Mouse (Mus musculus): ENCODE measurements around the gene Dpy19l3. TPM values are rescaled to one million over a fixed set of nuclear protein-coding genes. Genes with fewer than 3 reads are reported as not detected.
A peak's percentile ranks its signal among the peaks of the same experiment; 100 is the strongest.

Gene Dpy19l3
- polyA plus RNA-seq, 1 experiment from 2014 or later, result 42.4 TPM

DNA sequence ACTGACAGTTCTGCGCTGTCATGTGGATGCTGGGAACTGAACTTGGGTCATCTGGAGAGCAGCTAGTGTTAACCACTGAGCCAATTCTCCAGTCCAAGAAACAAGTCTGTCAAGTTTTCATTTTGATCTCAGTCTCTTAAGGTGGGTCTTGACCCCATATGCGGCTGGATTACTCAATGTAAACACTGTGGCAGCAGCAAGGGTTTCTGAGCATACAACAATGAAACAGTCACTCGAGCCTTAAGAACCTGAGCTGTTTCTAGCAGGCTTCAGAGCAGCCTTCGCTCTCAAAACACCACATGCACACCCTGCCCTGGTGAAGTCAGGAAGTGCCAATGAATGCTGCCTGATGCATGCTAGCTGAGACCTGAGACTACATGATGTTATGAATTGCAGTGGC, 31.3 kb upstream of the Dpy19l3 start:
- no peak overlapping the region for H3K27ac ChIP-seq (ENCODE audit: low read length)
- H3K4me2 ChIP-seq (ENCODE audit: low read length), result no peak overlapping the region
- ATAC-seq, result no peak
- no peak overlapping the region for H3K9ac ChIP-seq (ENCODE audit: low read depth, low read length)
- peaks cover 30% of the 10 kb centered on the region for H3K36me3 ChIP-seq (ENCODE audit: control insufficient read depth, insufficient read depth, low read length)
- H3K4me1 ChIP-seq (ENCODE audit: control insufficient read depth, insufficient read depth, low read length), result no peaks in the 10 kb centered on the region
- H3K27me3 ChIP-seq (ENCODE audit: control insufficient read depth, insufficient read depth, low read depth, low read length), result no peaks in the 10 kb centered on the region
- no peak overlapping the region for H3K4me3 ChIP-seq (ENCODE audit: low read depth, low read length)
- WGBS, result 91% methylated on average over 4 of the region's 4 CpGs
- no peaks in the 10 kb centered on the region for H3K9me3 ChIP-seq (replicated peaks; ENCODE audit: control insufficient read depth, low read length, poor library complexity, severe bottlenecking)

GRCm38 (mm10) chr7:35782252-35782651, 28.0 kb upstream of the Dpy19l3 start:
- no peak overlapping the region for H3K9ac ChIP-seq (ENCODE audit: low read depth, low read length)
- H3K4me2 ChIP-seq (ENCODE audit: low read length), result no peak overlapping the region
- no peak for ATAC-seq
- no peaks in the 10 kb centered on the region for H3K27me3 ChIP-seq (ENCODE audit: control insufficient read depth, insufficient read depth, low read depth, low read length)
- no peak overlapping the region for H3K27ac ChIP-seq (ENCODE audit: low read length)
- no peaks in the 10 kb centered on the region for H3K4me1 ChIP-seq (ENCODE audit: control insufficient read depth, insufficient read depth, low read length)
- no peak overlapping the region for H3K4me3 ChIP-seq (ENCODE audit: low read depth, low read length)
- H3K9me3 ChIP-seq (replicated peaks; ENCODE audit: control insufficient read depth, low read length, poor library complexity, severe bottlenecking), result no peaks in the 10 kb centered on the region
- H3K36me3 ChIP-seq (ENCODE audit: control insufficient read depth, insufficient read depth, low read length), result peaks cover 28% of the 10 kb centered on the region

DNA sequence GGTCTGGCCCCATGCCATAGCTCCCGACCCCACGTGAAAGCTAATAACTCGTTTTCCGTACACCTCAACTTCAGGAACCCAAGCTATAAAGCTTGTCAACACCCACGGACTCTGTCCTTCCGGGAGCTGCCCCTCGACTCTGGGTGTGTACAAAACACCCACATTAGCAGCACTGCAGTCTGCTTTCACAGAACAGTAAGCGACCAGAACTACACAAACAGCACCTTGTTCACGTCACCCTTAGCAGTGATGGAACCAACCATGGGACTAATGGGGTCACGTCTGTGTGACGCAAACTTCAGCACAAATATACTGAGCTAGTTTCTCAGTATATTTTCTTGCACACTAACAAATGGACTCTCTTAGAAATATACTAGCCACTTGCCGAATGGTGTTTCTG, 19.9 kb upstream of the Dpy19l3 start:
- Histone ChIP-seq H3K9ac (ENCODE audit: low read depth, low read length) (no peak overlapping the region), H3K36me3 (ENCODE audit: control insufficient read depth, insufficient read depth, low read length) (peaks cover 26% of the 10 kb centered on the region), H3K4me2 (ENCODE audit: low read length) (no peak overlapping the region), H3K27me3 (ENCODE audit: control insufficient read depth, insufficient read depth, low read depth, low read length) (no peaks in the 10 kb centered on the region), H3K9me3 (replicated peaks; ENCODE audit: control insufficient read depth, low read length, poor library complexity, severe bottlenecking) (no peaks in the 10 kb centered on the region), H3K4me1 (ENCODE audit: control insufficient read depth, insufficient read depth, low read length) (no peaks in the 10 kb centered on the region), H3K4me3 (ENCODE audit: low read depth, low read length) (no peak overlapping the region), H3K27ac (ENCODE audit: low read length) (no peak overlapping the region)
- no peak for ATAC-seq
- WGBS, result 96% methylated on average over 12 of the region's 12 CpGs

DNA sequence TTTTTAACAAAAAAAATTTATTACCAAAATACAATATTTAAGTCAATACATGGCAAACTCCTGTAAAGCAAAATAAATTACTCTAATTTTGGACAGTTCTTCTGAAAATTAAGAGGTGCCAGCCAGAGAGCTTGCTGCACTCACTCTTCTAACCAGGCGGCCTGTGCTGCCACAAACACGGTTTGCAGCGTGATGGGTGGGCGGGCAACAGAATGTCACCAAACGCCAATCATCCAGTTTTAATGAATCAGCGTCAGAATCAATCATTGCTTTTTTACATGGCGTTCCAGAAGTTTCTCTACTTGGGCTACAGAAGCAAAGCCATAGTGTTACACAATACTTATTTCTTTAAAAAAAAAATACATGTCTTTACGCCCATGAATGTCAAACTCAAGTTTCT, 18.1 kb upstream of the Dpy19l3 start:
- Histone ChIP-seq H3K9ac (ENCODE audit: low read depth, low read length) (no peak overlapping the region), H3K9me3 (replicated peaks; ENCODE audit: control insufficient read depth, low read length, poor library complexity, severe bottlenecking) (no peaks in the 10 kb centered on the region), H3K27me3 (ENCODE audit: control insufficient read depth, insufficient read depth, low read depth, low read length) (no peaks in the 10 kb centered on the region), H3K27ac (ENCODE audit: low read length) (no peak overlapping the region), H3K36me3 (ENCODE audit: control insufficient read depth, insufficient read depth, low read length) (peaks cover 18% of the 10 kb centered on the region), H3K4me2 (ENCODE audit: low read length) (no peak overlapping the region), H3K4me1 (ENCODE audit: control insufficient read depth, insufficient read depth, low read length) (no peaks in the 10 kb centered on the region), H3K4me3 (ENCODE audit: low read depth, low read length) (no peak overlapping the region)
- WGBS, result 93% methylated on average over 8 of the region's 8 CpGs
- ATAC-seq, result no peak

- no peak for ATAC-seq
- H3K4me2 ChIP-seq (ENCODE audit: low read length), result no peak overlapping the region
- no peaks in the 10 kb centered on the region for H3K27me3 ChIP-seq (ENCODE audit: control insufficient read depth, insufficient read depth, low read depth, low read length)
- H3K9ac ChIP-seq (ENCODE audit: low read depth, low read length), result no peak overlapping the region
- no peaks in the 10 kb centered on the region for H3K9me3 ChIP-seq (replicated peaks; ENCODE audit: control insufficient read depth, low read length, poor library complexity, severe bottlenecking)
- H3K4me1 ChIP-seq (ENCODE audit: control insufficient read depth, insufficient read depth, low read length), result no peaks in the 10 kb centered on the region
- H3K4me3 ChIP-seq (ENCODE audit: low read depth, low read length), result no peak overlapping the region
- H3K36me3 ChIP-seq (ENCODE audit: control insufficient read depth, insufficient read depth, low read length), result peaks cover 15% of the 10 kb centered on the region
- no peak overlapping the region for H3K27ac ChIP-seq (ENCODE audit: low read length)
These were observed 16.9 kb upstream of the Dpy19l3 start for GRCm38 (mm10) chr7:35771106-35771505.

DNA sequence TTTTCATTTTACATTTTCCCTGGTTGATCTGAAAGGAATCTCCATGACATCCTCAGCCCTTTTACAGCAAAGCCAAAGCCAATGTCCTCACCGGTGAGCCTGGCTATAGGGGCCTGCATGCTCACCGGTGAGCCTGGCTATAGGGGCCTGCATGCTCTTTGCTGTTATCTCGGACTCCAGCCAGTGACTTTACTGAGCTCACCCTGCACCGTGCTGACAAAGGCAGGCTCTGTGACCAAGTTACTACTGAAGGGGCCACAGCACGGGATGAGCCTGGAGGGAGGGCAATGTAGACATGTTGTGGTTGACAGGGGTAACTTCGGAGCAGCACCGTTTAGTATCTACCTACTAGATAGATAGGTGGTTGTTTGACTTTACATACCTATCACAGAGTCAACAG, 15.9 kb upstream of the Dpy19l3 start:
- Histone ChIP-seq H3K4me1 (ENCODE audit: control insufficient read depth, insufficient read depth, low read length) (no peaks in the 10 kb centered on the region), H3K36me3 (ENCODE audit: control insufficient read depth, insufficient read depth, low read length) (peaks cover 8% of the 10 kb centered on the region), H3K27me3 (ENCODE audit: control insufficient read depth, insufficient read depth, low read depth, low read length) (no peaks in the 10 kb centered on the region), H3K9me3 (replicated peaks; ENCODE audit: control insufficient read depth, low read length, poor library complexity, severe bottlenecking) (no peaks in the 10 kb centered on the region), H3K4me2 (ENCODE audit: low read length) (no peak overlapping the region), H3K9ac (ENCODE audit: low read depth, low read length) (no peak overlapping the region), H3K27ac (ENCODE audit: low read length) (no peak overlapping the region), H3K4me3 (ENCODE audit: low read depth, low read length) (no peak overlapping the region)
- WGBS, result 93% methylated on average over 7 of the region's 7 CpGs
- ATAC-seq, result no peak

GRCm38 (mm10) chr7:35764461-35764860, 10.2 kb upstream of the Dpy19l3 start:
- WGBS, result 90% methylated on average over 11 of the region's 11 CpGs
- ATAC-seq, result no peak
- no peak overlapping the region for H3K9ac ChIP-seq (ENCODE audit: low read depth, low read length)

GRCm38 (mm10) chr7:35761801-35762200, 7.5 kb upstream of the Dpy19l3 start:
- H3K4me1 ChIP-seq (ENCODE audit: control insufficient read depth, insufficient read depth, low read length), result peaks cover 2% of the 10 kb centered on the region; the same call in 1 of the 2 replicates
- no peak overlapping the region for H3K9ac ChIP-seq (ENCODE audit: low read depth, low read length)
- H3K4me3 ChIP-seq (ENCODE audit: low read depth, low read length), result no peak overlapping the region
- H3K27ac ChIP-seq (ENCODE audit: low read length), result 0 out of 2 replicates have a peak overlapping the region, but pooled peaks have one; percentile 42
- no peaks in the 10 kb centered on the region for H3K9me3 ChIP-seq (replicated peaks; ENCODE audit: control insufficient read depth, low read length, poor library complexity, severe bottlenecking)
- WGBS, result 70% methylated on average over 5 of the region's 5 CpGs
- H3K4me2 ChIP-seq (ENCODE audit: low read length), result no peak overlapping the region
- H3K36me3 ChIP-seq (ENCODE audit: control insufficient read depth, insufficient read depth, low read length), result no peaks in the 10 kb centered on the region
- H3K27me3 ChIP-seq (ENCODE audit: control insufficient read depth, insufficient read depth, low read depth, low read length), result no peaks in the 10 kb centered on the region
- ATAC-seq, result no peak

More at GRCm38 (mm10) chr7:35764461-35764860, 10.2 kb upstream of the Dpy19l3 start:
- no peaks in the 10 kb centered on the region for H3K27me3 ChIP-seq (ENCODE audit: control insufficient read depth, insufficient read depth, low read depth, low read length)
- H3K4me3 ChIP-seq (ENCODE audit: low read depth, low read length), result no peak overlapping the region
- H3K27ac ChIP-seq (ENCODE audit: low read length), result no peak overlapping the region
- no peaks in the 10 kb centered on the region for H3K36me3 ChIP-seq (ENCODE audit: control insufficient read depth, insufficient read depth, low read length)
- peaks cover 2% of the 10 kb centered on the region; the same call in 1 of the 2 replicates for H3K4me1 ChIP-seq (ENCODE audit: control insufficient read depth, insufficient read depth, low read length)
- H3K9me3 ChIP-seq (replicated peaks; ENCODE audit: control insufficient read depth, low read length, poor library complexity, severe bottlenecking), result no peaks in the 10 kb centered on the region
- no peak overlapping the region for H3K4me2 ChIP-seq (ENCODE audit: low read length)

GRCm38 (mm10) chr7:35759602-35760001, 5.3 kb upstream of the Dpy19l3 start:
- H3K4me1 ChIP-seq (ENCODE audit: control insufficient read depth, insufficient read depth, low read length), result peaks cover 5% of the 10 kb centered on the region
- WGBS, result 26% methylated on average over 2 of the region's 2 CpGs
- H3K4me2 ChIP-seq (ENCODE audit: low read length), result no peak overlapping the region
- no peak overlapping the region for H3K9ac ChIP-seq (ENCODE audit: low read depth, low read length)
- no peak for ATAC-seq
- no peaks in the 10 kb centered on the region for H3K27me3 ChIP-seq (ENCODE audit: control insufficient read depth, insufficient read depth, low read depth, low read length)
- no peak overlapping the region for H3K4me3 ChIP-seq (ENCODE audit: low read depth, low read length)
- no peak overlapping the region for H3K27ac ChIP-seq (ENCODE audit: low read length)
- H3K36me3 ChIP-seq (ENCODE audit: control insufficient read depth, insufficient read depth, low read length), result no peaks in the 10 kb centered on the region
- H3K9me3 ChIP-seq (replicated peaks; ENCODE audit: control insufficient read depth, low read length, poor library complexity, severe bottlenecking), result no peaks in the 10 kb centered on the region

Data from midbrain, embryonic 16.5 days (tissue).